Comparison of ENCODE assay signal across 9 mouse cellular contexts in the genomic region with DNA sequence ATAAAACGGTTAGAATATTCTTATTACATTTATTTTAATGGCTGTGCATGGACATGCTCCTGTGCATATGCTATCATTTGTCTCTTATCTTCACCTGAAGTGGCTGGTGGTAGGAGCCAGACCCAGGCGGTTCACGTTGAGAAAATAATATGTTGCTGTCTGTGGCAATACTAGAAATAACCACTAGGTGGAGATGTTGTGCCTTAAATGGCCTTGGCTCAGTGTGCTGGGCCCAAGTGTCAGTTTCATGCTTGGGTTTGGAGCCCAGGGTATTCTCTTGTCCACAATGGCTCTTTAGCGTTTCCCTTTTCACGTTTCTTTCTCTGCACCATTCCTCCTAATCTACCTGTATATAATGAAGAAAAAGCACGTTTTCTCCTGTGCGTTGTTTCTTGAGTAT.
A peak's percentile ranks its signal among the peaks of the same experiment; 100 is the strongest.
DNase-seq lines count a peak whose midpoint lies in the region; TF ChIP-seq lines count a peak whose summit lies in the region.
"Had no signal": no experiment of that assay in that cellular context is flagged by ENCODE, and none has a peak within 500 bp of the region (broad histone marks: within the 10 kb centered on the region; RNA-seq: fewer than 3 reads in every experiment).

No protein-coding gene starts in this region.

- H3K4me1 ChIP-seq in small intestine, adult 2 months (ENCODE audit: control insufficient read depth, insufficient read depth, insufficient read length, low read length) = no peaks in the 10 kb centered on the region

- intact Hi-C loops in heart, postnatal 25 days (cut with DNase I) = loop anchor here (2.0 to 10.0 kb wide), 8 partner anchors 51 to 921 kb away; no protein-coding TSS in a partner anchor
- intact Hi-C loops in heart, postnatal 14 days (cut with DNase I) = loop anchor here (2.0 to 10.0 kb wide), 7 partner anchors 106 to 816 kb away; a partner anchor contains a TSS

- 16% methylated on average over 7 of the region's 7 CpGs for WGBS in small intestine, adult 2 months

- no peak overlapping the region for H3K27ac ChIP-seq in layer of hippocampus, adult 2 months
- no peak overlapping the region for H3K27ac ChIP-seq in small intestine, adult 2 months (ENCODE audit: insufficient read depth, low read depth, low read length)

- no peaks in the 10 kb centered on the region for H3K27me3 ChIP-seq in small intestine, adult 2 months (ENCODE audit: control insufficient read depth, insufficient read depth, low read length)

- no peak overlapping the region for H3K4me3 ChIP-seq in layer of hippocampus, adult 2 months
- no peak overlapping the region for H3K4me3 ChIP-seq in small intestine, adult 2 months (ENCODE audit: low read depth, low read length)
- H3K4me3 ChIP-seq: myocyte had no signal

- DNase-seq in heart, adult 18-20 months = peak; percentile 61 to 78
- DNase-seq in heart, postnatal 25 days (ENCODE audit: low spot score) = no peak
- DNase-seq in WW6 (ENCODE audit: low read depth, low spot score) = peak; percentile 54
- peak; percentile 90 for DNase-seq in embryo, embryonic 11 days
- DNase-seq in heart, postnatal 14 days = peak; percentile 48 to 77
- peak; percentile 75 to 83 for DNase-seq in layer of hippocampus, adult 2 months (ENCODE audit: low spot score in 2 of 2)
- peak; percentile 79 for DNase-seq in lung, postnatal 25 days (ENCODE audit: low spot score)

- TF ChIP-seq CTCF in layer of hippocampus, adult 2 months (conservative IDR thresholded peaks at IDR 0.05) = peak; percentile 90
- TF ChIP-seq CTCF in small intestine, adult 2 months (IDR thresholded peaks at IDR 0.05; ENCODE audit: extremely low read depth, insufficient read length, insufficient replicate concordance, low read depth, low read length) = peak; percentile 71; the same call in 1 of the 2 replicates

- H3K36me3 ChIP-seq in small intestine, adult 2 months (ENCODE audit: control insufficient read depth, insufficient read depth, low read length) = no peaks in the 10 kb centered on the region

- no peak for TF ChIP-seq POLR2A in small intestine, adult 2 months (IDR thresholded peaks at IDR 0.05; ENCODE audit: low read depth, low read length)
